Mouse (Mus musculus): ENCODE measurements at regions not wholly inside any gene's neighbourhood (a gene's known extent, or its start where the extent isn't known, plus 50 kb on each side); places are given as distances from the start of the nearest gene placed in this dataset.
"Not testable (repeated sequence)": the region's sequence is repeated elsewhere in the genome, so short reads cannot be mapped to it uniquely, and the experiment has no call there.

- DNase-seq (ENCODE audit: low spot score): no peak
Observed at GRCm38 (mm10) chr5:134046086-134046485, 53.4 kb upstream of the Castor2 start.

DNA sequence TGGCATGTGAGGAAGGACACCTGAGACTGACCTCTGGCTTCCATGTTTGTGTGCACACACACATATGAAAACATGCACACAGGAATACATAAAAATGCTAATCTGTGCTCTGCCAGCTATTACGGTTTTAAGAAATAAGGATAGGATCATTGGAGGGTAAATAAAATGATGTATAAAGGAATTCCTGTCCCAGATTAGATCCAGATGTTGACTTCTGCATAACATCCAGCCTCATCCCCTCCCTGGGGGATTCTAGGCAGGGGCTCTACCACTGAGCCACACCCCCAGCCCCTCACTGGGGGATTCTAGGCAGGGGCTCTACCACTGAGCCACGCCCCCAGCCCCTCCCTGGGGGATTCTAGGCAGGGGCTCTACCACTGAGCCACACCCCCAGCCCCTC lies 56.6 kb upstream of the Castor2 start:
- not testable (repeated sequence) for DNase-seq (ENCODE audit: low spot score)

GRCm38 (mm10) chr5:134027316-134027966 lies 72.1 kb upstream of the Castor2 start:
- DNase-seq (ENCODE audit: low spot score): peak; percentile 14

- DNase-seq (ENCODE audit: low spot score): no peak
Observed at GRCm38 (mm10) chr5:134019651-134020432, 79.7 kb upstream of the Castor2 start.

DNA sequence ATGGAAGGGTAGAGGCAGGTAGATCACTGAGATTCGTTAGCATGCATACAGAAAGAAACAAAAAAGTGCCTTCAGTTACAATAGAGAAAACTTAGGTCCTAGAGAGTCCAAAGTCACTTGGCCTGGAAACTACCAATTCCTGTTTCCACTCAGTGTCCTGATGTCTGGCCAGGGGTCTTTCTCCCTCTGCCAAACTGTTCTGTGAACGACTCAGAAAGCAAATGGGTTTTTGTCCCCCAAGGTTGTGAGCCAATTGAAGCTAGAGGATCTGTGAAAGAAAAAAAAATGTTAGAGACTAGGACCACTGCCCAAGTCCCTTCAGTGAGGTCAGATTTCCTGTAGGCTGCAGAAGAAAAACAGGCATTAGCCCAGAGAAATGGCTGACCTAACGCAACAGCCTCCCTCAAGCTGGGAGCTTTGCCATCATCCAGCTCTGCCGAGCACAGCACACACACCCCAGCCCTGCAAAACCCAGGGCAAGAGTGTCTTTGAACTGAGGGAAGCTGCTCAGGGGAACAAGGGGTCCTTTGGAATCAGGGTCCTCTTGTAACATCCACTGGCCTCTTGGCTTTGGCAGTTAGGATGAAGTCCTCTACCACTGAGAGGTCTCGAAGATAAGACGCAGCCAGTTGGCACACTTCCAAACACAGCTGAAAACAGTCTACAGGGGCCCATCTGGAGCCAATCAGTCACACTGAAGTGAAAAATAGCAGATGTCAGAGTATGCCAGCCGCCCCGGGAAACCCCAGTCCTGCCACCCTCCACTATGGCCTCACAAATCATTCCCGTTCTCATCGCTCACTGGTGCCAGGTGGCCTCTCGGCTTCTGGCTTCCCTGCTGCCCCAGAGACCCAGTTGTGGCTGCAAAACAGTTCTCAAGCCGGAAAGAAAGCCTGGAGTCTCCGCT lies 85.0 kb upstream of the Castor2 start:
- peak; percentile 73 for DNase-seq (ENCODE audit: low spot score)

DNA sequence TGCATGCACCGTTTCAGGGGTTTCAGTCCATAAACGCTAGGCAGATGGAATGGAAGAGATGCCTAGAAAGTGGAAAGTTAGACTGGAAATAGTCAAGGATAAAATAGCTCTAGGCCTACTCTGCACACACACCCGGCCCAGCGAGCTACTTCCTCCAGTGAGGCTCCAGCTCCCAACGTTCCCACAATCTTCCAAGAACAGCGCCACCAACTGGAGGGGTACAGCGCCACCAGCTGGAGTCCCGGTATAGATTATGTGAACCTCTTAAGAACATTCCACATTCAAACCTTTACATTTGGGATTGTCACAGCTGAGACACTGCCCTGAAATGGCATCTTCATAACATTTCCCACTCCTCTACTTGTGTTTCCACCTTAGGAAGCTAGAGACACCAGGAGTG lies 86.3 kb upstream of the Castor2 start:
- no peak for DNase-seq (ENCODE audit: low spot score)

GRCm38 (mm10) chr5:134009843-134010242 lies 89.7 kb upstream of the Castor2 start:
- no peak for DNase-seq (ENCODE audit: low spot score)

GRCm38 (mm10) chr5:134007127-134007771 lies 92.3 kb upstream of the Castor2 start:
- no peak for DNase-seq (ENCODE audit: low spot score)

DNA sequence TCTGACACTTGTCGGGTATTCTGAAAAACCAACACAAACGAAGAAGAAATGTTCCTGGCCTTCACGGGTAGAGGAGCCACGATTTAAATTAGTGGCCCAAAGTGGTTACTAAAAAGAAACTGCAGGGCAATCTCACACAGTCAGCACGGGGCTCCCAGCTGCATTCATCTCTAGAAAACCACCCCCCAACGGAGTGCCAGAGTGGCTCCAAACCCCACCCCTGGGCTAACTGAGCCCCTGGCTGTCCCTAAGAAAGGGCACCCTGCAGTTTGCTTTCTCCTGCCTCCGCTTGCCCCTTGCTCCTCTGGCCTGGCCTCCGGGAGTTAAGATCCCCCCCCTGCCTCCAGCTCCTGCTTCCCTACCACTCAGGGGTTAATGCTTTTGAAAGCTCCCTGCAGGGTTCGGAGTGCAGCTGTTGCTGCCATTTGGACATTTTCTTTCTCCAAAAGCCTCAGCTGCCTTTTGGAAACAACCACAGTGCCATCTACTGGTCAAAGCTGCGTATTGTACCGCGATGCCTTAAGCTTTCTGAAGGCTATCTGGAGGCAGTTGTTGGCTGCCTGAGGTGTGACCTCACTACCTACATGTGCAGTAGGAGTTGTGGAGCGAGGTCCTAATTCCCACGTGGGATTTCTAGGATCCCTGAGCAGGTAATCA lies 92.9 kb upstream of the Castor2 start:
- DNase-seq (ENCODE audit: low spot score): peak; percentile 86

DNA sequence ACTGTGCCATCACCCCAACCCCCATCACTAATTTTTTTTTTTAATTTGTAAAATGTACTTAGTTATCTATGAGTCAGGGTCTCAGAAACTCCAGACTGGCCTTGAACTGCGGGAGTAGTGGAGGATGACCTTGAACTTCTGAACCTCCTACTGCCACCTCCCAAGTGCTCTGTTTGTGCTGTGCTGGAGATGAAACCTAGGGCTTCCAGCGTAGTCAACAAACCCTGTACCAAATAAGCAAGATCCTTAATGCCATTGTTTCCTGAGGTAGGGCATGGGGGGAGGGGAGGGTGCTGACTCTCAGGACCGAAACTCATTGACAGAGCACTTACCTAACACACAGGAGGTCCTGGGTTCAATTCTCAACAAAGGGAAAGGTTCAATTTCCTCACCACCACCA lies 93.5 kb upstream of the Castor2 start:
- DNase-seq (ENCODE audit: low spot score): no peak

GRCm38 (mm10) chr5:134000100-134000499 lies 99.4 kb upstream of the Castor2 start:
- no peak for DNase-seq (ENCODE audit: low spot score)

GRCm38 (mm10) chr5:133999698-134000097 lies 99.8 kb upstream of the Castor2 start:
- DNase-seq (ENCODE audit: low spot score): no peak

- no peak for DNase-seq (ENCODE audit: low spot score)
Observed at GRCm38 (mm10) chr5:133991994-133992393, 107.5 kb upstream of the Castor2 start.

DNA sequence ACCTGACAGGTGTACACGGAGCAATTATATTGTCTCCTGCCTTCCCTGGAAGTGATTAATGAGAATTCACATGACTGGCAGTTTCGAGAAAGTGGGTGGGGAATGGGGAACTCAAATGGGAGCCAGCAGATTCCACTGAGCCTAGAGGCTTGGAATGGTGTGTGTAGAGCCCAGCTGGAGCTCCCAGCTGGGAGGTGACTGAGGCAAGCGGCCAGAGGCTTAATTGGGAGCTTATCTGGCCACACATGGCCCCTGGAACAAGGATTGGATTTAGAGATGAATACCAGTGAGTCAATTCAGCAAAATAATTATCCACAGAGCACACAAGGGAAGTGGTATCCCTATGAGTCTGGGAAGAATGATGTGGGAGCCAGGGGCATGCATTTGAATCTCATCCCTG lies 108.0 kb upstream of the Castor2 start:
- no peak for DNase-seq (ENCODE audit: low spot score)

- no peak for DNase-seq (ENCODE audit: low spot score)
Observed at GRCm38 (mm10) chr5:133983249-133983966, 116.1 kb upstream of the Castor2 start.

DNA sequence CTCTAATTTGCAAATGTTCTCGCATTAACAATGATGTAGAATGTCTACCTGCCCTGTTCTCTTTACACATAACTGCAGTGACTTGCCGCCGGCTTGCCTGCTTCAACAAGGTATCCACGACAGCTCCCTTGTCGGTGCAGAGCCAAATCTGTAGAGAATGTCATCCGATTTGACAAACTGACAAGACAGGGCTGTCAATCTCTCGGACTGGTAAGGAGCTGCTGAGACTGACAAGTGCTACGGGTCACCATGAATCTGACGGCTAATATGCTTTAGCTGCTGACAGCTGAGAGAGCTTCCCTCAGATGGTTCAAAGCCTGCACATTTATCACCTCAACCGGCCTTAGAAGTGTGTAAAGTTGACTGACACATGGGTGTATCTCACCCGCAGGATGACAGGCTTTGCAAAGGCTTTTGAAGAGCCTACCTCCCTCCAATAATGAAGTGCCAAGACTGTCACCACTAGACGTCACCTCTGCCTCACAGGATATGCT lies 129.0 kb upstream of the Castor2 start:
- no peak for DNase-seq (ENCODE audit: low spot score)

- no peak for DNase-seq (ENCODE audit: low spot score)
Observed at GRCm38 (mm10) chr5:133963301-133963700, 136.2 kb upstream of the Castor2 start.

DNA sequence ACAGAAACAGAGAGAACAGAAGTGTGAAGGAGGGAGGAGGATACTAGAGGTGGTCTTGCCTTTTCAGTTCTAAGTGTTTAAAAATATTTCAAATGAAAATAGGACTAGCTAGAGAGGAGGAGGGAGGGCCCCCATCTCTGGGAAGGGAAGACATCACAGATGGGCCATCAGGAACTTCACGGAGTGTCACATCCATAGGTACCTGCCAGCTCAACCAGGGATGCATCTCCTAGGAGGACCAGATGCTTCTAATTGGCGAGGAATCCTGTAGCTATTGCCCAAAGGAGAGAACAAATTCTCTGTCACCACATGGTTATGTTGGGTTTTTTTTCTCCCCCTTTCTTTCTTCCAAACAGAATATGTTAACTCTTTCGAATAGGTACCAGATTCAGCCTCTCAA lies 158.7 kb upstream of the Castor2 start:
- DNase-seq (ENCODE audit: low spot score): no peak

- DNase-seq (ENCODE audit: low spot score): no peak
Observed at GRCm38 (mm10) chr5:133940030-133940429, 159.5 kb upstream of the Castor2 start.

Data from ovary, postnatal 14 days (tissue).